Mouse (Mus musculus): Measurements from ENCODE around the gene Otx2.

Otx2 gene

DNA sequence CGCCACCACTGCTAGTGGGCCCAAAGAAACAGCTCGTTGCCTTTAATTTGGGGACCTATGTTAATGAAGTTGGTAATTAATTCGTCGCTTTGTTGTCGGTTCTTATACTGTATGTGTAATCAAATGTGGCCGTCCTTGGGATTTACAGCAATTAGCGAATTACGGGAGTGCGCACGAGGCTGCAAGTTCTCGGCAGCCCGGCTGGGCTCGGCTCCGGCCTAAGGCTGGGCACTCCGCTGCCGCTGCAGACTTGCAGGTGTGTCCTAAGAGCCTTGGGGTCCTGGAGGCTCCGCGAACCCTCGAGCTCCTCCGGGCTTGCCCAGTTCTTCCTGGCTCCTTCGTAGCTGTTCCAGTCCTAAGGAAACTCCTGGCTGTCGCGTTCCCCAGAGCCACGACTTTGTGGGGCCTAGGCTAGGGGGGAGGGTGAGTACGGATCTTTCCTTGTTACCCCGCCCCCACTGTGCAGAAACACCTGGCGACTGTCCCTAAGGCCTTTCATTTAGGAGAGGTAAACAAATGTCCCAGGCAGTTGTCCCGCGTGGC is 4.8 kb downstream of the Otx2 start:
- DNase-seq: no peak

DNA sequence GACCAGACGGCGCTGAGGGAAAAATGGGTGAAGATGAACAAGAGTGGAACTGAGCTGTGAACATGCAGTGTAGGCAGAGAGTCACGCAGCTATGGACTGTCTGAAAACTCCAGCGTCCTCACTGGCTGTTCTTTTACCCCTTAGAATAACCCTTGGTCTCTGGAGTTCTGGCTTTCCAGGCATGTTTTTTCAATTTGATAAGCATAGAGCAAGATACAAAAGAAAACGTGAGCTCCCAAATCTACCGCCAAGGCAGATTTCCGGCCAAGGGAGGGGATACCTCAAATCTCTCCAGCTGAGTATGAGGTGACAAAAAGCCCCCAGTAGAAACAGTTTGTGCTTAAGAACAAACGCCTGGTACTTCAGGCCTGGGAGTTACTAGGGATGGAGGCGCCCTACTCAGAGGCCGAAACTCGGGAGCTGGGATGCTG is 5.6 kb downstream of the Otx2 start:
- no peak for DNase-seq

DNA sequence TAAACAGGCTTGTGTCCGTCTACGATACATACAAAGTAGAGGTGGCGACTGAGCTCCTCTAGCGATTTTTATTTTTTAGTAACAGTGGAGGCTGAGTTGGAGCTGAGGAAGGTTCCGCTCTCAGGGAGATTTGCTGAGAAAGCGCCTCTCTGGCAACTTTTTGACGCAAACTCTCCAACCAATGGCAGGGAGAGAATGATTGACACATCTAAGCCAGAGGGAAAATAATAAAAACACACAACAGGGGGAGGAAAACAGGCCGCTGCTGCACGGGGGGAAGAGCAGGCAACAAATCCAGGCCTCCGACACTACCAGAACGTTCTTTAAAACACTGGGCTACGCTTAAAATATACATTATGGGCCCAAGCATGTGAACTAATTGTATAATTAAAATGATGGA is 6.2 kb downstream of the Otx2 start:
- DNase-seq: no peak

DNA sequence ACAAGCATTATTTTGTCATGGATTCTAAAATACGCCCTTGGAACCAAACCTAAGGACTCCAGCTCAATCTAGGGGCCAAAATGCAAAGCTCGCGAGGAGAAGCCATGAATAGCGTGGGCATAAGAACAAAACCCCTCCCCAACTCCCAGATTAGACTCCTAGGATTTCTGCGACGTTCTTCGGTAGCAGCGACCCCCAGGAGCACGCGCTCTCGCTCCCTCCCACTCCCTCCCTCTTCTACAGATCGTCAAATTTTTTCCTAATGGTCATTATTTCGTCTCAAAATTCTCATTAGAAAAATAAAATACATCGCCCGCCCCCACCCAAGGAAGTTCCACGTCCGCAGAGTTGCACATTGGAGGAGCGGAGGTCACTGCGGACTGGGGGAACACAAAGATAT is 6.8 kb downstream of the Otx2 start:
- no peak for DNase-seq

DNA sequence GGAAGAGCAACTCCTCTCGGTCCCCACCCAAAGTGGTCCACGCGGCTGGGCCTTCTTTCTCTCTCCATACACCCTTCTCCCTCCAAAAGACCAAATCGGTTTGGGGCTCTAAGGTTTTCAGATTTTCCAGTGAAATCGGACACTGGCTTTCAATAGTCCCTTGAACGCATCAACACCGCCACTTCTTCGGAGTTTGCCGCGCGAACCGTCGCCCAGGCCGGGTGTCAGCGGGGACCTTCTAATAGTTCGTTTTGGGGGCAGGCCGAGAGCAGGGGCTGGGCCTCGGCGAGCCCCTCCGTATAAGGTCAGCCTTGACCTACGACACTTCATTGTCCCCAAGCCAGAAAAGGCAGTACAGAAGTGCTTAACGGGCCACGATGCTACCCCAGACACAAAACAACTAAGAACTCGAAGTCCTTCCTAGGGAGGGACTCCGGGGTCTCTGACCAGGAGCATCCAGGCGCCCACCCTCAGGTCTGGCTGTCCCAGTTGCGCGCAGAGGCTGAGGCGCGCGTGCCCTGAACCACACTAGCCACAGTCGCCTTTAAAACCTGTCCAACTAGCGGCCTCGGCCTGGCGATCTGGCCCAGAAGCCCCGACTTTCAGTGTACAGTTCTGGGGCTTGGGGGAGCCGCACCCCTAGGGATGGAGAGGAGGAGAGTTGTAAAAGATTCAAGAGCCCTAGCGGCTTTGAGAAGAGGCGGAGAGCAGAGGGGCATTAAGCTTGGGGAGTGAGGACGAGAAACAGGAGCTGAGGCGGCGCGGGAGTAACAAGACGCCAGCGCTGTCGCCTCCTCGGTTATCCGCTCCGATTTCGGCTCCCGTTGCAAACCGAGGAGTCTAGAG is 7.6 kb downstream of the Otx2 start:
- DNase-seq: no peak

DNA sequence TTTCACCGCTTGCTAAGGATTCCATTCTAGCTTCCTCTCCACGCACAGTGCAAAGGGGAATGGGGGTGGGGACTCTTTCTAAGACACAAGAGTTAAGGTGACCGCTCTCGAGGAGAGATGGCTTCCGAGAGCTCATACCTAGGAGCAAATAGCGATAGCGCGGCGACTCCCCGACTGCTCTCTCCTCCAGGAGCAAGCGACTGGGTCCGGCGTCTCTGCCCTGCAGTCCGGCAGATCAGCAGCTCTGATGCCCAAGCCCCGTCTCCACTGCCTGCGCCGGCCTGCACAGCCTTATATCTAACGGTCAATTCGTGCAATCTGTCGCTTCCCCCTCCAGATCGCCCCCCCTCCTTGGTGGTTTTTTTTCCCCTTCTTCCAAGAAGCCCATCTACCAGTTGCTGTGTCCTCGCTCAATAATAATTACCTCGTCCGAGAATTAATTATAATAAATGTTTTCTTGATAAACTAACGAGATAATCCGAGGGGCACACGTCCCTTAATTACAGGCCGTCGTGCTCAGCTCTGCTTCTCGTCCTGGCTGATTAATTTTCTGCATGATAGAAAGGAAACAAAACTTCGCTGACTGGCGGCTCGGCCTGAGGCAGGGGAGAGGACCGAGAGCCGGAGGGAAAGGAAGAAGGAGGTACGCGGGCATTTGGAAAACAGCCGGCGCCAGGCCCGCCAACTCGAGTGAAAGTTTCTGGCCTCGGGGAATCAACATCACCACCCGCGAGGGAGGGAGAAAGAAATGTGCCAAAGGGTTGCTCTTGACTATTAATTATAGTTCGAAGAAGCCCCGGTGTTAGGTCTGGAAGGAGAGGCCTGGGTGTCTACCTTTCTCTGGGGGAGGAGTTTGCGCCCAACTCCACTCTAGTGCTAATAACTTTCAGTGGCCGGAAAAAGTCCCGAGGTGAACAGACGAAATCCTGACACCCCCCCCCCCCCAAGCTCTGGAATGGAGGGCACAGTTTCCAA is 8.5 kb downstream of the Otx2 start:
- DNase-seq: no peak

DNA sequence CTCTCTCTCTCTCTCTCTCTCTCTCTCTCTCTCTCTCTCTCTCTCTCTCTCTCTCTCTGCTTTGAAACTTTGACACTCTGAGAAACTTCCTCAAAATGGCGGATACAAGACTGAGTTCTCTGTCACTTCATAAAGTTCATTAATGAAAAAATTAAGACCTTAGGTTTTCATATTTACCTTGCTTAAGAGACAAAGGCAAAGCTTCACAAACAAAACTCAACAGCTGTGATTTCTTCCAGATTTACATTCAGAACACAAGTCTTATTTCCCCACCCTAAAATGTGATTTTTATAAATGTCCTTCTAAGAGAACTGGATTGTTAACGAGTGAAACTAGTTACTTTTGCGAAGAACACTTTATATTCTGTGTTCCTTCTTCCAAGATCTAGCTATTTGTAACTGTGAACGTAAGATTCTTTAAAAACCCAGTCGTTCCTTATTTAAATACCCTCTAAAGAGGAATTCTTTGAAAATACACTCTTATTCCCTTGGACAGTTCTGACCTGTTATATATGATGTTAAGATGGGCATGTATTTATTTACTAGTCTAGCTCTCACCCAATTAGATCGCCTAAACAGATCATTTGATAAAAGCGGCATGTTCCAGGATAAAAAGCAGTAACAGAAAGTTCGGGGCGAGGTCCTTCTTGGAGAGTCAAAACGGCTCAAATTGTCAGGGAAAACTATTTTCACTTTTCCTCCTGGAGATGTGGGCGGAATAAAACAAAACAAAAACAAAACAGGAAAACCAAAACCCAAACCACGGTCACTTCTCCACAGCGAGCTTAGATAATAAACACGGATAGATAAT is 9.4 kb downstream of the Otx2 start:
- no peak for DNase-seq

DNA sequence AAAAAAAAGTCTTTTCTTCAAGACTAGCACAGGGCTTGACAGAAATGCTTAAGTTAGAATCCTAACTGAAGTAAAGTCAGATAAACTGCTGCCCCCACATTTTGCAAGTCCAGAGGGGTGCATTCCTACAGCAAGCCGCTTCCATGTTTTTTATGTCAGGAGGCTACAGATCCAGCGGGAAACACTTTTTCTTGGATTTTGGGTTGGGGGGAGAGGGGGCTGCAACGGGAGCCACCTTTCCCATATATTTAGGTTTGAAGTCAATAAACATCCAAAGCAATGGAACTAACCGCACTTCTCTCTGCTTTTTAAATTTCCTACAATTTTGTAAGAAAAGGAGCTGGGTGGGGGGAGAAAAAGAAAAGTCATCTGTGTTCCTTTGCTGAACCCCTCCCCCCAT is 10.1 kb downstream of the Otx2 start:
- DNase-seq: no peak

DNA sequence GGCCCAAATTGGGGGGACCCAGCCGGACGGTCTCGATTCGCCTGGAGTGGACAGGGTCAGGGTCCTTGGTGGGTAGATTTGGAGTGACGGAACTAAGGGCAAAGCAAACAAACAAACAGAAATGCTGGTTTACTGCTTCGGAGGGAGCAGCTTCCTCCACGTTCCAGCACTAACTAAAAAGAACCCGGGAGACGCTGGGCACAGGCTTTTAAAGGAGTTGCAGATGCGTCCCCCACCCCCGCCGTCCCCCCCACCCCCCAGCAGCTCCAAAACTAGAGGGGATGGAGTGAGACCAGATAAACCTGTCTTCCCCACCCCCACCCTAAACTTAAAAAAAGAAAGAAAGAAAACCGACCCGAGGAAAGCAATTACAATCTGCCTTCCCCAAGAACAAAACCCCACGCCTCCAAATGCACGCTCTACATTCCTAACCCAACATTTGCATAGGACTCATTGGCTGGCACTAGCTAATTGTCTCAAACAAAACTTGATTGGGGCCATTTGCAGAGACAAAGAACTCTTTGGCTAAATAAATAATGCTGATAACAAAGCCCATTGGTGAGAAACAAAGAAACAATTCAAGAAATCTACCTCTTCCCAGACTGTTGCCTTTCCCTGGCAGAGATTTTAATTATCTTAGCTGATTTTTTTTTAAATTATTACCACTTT is 10.9 kb downstream of the Otx2 start:
- DNase-seq: no peak

DNA sequence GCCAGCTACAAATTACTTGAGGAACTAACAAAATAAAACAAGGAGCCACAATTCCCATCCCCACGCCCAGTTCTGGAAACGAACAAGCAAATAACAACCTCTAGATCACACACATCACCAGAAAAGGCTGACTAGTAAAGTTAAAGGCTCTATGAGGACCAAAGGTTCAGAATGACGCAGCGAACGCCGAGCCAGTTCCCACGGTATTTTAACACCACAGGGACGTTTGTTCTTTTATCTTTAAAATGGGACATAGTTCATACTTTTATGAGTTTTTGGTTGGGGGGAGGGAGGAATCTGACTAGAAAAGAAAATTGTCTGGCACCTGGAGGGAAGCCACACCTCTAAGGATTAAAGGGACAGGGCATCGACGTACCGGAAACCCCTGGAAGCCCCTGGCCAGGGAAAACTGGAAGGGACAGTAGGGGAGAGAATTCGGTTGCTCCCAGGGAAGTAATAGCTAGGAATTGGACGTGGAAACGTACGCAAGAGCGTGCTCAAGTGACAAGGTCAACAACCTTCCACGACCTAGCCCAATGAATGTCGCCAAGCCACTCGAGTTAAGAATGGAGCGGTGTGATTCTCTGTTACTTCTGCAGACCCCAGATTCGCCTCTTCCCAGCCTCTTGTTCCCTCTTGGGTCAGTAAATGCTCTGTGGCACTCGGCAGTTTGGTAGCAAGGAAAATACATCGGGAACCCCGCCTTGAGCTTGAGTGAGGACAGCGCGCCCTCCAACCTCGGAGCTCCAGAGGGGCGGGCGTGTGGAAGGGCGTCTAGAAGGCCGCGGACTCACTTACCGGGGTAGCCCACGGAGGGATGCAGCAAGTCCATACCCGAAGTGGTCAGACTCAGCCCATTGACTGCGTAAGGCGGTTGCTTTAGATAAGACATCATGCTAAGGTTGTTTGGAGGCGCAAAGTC is 11.7 kb downstream of the Otx2 start:
- DNase-seq: no peak

DNA sequence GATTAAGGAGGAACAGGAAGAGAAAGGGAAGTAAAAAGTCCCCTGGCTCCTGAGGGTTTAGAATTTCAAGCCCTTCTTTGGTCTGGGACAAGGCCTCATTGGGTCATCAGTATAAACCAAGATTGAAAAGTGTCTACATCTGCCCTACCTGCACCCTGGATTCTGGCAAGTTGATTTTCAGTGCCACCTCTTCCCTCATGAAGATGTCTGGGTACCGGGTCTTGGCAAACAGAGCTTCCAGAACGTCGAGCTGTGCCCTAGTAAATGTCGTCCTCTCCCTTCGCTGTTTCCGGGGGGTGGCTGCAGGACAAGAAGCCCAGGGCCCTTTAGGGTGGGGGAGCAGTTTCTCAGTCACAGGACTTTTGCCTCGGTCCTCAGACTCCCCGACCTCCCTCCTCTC is 12.5 kb downstream of the Otx2 start:
- DNase-seq: no peak

DNA sequence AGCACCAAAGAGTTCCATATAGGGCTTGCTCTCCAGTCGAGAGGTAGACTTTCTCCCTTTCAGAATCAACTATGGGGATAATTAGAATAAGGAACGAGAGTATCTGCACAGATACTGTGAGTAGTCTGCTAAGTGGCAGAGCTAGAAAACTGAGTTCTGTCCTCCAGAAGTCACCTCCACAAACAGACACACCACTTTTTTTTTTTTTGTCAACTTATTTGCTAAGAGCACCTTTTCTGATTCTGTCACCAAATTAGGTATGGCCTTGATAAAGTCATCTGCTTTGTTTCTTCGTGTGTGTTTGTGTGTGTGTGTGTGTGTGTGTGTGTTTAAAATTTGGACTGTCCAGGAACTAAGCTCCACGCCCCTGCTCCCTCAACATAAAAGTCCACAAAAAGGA is 13.0 kb downstream of the Otx2 start:
- no peak for DNase-seq

DNA sequence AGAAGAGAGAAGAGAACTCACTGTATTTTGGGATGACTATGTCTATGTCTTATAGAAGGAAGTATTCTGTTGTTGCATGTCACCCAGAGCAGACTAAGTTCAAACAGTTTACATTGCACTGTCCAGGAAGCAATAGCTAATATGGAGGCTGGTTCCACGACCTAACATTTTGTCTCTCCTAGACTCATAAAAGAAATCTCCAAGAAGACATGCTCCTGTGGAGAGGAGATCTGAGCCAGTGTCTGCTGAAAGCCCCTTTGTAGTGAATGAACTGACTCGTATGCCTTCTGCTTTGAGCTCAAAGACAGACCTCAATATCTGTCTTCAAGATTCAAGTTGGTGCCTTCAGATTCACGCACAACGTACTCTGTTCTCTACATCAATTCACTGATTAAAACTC is 14.0 kb downstream of the Otx2 start:
- no peak for DNase-seq

DNA sequence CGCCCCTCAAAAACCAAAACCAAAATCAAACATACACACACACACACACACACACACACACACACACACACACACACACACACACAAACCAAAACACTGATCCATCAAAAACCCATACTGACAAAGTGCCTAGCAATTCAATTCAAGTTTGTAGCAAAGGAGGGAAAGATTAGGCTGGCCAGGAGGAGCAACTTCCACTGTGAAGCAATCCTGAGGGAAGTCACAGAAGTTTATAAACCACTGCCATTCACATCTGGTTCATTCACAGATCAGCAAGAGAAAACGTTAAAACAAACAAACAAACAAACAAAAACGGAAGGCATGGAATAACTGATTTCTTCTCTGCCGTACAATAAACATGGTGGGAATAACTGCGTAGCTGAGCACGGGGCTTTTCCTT is 16.4 kb downstream of the Otx2 start:
- no peak for DNase-seq

DNA sequence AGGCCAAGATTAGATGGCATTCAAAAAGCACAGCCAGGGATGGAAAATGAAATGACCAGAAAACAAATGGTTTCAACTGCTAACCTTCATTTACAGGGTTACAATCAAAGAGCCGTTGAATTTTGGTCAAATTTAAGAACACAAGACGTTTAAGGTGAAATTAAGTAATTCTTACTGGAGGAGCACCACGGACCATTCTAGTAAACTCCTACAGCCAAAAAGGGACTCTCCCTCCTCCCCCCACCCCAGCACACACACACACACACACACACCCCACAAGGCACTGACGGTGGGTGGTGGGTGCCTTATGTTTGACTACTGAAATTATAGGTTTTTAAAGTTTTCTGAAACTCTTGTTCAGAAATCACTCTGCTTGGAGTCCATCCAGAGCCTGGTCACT is 16.9 kb downstream of the Otx2 start:
- DNase-seq: no peak

DNA sequence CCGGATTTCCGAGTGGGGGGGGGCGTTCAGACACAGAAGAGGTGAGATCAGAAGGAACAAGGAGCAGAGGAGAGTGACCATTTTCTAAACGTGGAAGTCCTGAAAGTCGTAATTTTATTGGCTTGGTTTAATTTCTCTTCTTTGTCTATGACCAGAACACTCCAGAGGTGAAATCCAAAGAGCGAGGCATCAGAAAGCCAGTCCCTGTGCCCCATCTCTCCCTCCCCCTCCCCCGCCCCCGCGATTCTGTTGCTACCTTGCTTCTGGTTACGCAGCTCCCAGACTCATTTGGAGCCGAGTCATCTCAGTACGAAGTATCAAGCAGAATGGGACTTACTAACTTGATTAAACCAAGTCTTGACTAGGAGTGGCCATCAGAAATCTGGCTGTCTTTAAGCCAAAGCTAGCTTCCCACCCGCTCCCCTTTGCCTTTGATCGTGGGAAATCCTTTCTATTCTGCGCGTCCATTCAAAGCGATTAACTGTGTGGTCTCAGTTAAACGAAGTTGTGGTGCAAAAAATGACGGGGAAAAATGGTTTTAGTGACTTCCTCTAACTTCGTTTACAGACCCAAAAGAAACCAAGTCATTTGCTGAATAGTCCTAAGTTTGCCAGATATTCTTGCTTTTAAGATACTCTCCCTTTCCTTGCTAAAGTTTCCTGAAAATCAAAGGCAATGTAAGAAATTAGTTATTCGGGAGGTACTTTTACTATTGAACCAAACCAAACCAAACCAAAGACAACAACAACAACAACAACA is 17.6 kb downstream of the Otx2 start:
- no peak for DNase-seq

DNA sequence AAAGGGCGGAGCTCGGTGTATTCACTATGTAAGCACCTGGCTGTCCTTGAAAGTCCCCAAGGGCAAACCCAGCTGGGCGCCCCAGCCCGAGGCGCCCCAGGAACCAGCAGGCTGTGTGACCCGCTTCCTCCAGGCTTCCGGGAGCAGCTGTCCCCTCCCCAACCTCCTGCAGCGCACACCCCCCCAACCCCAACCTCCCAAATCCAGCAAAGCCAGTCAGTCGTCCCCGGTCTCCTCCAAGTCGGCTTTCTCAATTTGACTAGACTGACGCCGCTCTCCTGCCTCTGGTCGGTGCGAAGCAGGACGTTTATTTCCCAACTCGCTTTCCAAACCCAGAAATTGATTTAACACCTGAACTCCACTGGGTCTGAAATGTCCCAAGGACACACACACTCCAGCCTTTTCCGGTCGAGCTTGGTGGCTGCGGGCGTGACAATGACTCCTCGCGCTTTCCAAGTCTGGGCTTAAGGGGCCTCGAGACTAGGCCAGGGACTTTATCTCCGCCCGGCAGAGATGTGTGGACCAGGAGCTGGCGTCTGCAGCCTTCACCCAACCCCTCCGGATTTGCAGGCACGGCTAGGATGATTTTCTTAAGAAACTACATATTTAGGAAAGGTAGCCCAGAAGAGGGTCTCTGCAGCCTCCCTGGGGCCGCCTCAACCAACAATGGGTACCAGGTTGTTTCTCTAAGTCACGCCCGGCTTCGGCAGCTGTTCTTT is 18.4 kb downstream of the Otx2 start:
- no peak for DNase-seq

DNA sequence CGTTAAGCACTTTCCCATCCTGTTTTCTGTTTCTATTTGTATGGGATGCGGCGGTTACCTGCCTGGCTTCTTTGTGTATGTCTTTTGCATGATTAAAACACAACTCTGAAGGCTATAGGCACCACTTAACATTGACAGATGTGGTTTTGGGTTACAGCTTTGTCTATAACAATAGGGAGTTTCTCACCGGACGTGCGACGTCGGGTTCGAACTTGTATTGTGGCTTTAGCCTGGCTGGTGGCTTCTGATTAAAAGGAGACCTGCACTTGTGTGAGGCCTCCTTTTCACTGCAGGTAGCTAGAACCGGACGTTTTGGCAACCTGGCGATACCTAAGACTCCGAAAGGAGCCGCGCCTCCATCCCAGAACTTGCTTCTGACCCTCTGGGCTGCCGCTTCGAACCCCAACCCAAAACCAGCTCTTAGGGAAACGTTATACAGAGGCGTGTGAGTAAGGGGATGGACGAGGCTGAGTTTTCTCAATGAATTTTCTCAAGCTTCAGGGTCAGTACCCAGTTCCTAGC is 19.0 kb downstream of the Otx2 start:
- DNase-seq: no peak
